Mouse (Mus musculus) ES-E14 (cell line): ENCODE results near the gene Zfp697.
A peak's percentile ranks its signal among the peaks of the same experiment; 100 is the strongest.

Source experiments
- HCFC1 ChIP-seq: IDR thresholded peaks from 2 replicates; pipeline ENCODE4 v1.6.1; 2012; ENCODE audit warnings: low read length, inconsistent platforms, borderline replicate concordance; ENCODE audit not compliant: insufficient read depth
- MAFK ChIP-seq: IDR thresholded peaks from 2 replicates; pipeline ENCODE4 v1.6.1; 2014; ENCODE audit warnings: mild to moderate bottlenecking, low read depth, low read length, inconsistent platforms; ENCODE audit not compliant: insufficient read depth
- ZC3H11A ChIP-seq: IDR thresholded peaks from 2 replicates; pipeline ENCODE4 v1.6.1; 2012; ENCODE audit warnings: low read depth, mild to moderate bottlenecking, inconsistent platforms, low read length, borderline replicate concordance

DNA sequence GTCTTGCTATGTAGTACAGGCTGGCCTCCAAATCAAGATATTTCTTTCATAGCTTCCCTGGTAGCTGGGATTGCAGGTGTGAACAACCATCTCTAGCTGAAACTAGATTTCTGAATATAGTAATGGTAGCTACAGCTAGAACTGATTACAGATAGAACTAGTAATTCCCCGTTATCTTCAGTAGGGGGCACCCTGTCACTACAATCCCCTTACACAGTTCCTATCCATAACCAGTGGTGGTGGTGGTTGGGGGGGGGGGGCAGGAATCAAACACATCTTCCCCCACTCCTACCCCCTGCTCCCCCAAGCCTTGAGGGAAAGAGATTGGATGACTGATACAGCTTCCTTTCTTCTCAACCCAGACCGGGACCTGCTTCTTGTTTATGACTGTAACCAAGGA is 19.5 kb upstream of the Zfp697 start:
- TF ChIP-seq ZC3H11A (0 out of 2 replicates have a peak, but pooled peaks have one; percentile 26), MAFK (no peak), HCFC1 (no peak)
